Mouse (Mus musculus): ENCODE results near the gene Mymx.
"Not testable (repeated sequence)": the region's sequence is repeated elsewhere in the genome, so short reads cannot be mapped to it uniquely, and the experiment has no call there.

Gene Mymx

GRCm38 (mm10) chr17:45601877-45602304 lies at the start of gene Mymx:
Gene Mymx (minus strand): TSS chr17:45602102.
- DNase-seq = no peak

- DNase-seq = no peak
These were observed 42.3 kb upstream of the Mymx start for GRCm38 (mm10) chr17:45644185-45644584.

DNA sequence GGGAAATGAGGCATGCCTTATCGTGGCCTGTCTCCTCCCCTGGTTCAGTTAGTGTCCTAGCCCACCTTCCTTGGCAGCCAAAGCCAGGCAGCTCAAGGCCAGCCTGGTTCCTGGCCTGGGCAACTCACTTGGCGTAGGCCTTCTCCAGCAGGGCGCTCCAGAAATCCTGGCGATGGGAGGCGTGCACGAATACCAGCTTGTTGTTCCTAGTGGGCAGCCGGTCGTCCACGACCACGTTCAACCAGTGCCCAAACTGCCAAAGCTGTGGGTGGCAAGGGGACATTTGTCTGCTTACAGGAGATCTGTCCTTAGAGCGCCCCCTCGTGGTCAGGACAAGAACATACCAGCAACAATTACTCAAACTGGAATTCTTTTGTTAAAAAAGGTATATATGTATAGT lies 40.8 kb upstream of the Mymx start:
- DNase-seq = peak; percentile 73

GRCm38 (mm10) chr17:45641981-45642380 lies 40.1 kb upstream of the Mymx start:
- no peak for DNase-seq

- no peak for DNase-seq
These were observed 36.8 kb upstream of the Mymx start for GRCm38 (mm10) chr17:45638596-45639295.

DNA sequence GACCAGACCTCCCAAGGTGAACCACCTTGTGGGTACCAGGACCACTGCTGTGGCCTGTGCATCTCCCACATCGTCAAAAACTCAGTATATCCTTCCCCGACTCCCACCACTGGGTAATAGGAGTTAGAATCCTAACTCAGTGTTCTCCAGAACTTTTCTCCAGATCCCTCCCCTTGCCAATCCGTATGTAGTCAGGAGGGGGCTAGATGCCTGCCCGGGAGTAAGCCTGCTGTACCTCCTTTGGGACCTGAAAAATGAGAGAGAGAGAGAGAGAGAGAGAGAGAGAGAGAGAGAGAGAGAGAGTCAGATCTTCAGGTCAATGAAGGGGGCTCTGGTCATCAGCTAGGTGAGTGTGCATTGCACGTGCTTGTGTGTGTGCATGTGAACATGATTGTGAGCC lies 32.1 kb upstream of the Mymx start:
- no peak for DNase-seq

- no peak for DNase-seq
These were observed 30.0 kb upstream of the Mymx start for GRCm38 (mm10) chr17:45631940-45632339.

DNA sequence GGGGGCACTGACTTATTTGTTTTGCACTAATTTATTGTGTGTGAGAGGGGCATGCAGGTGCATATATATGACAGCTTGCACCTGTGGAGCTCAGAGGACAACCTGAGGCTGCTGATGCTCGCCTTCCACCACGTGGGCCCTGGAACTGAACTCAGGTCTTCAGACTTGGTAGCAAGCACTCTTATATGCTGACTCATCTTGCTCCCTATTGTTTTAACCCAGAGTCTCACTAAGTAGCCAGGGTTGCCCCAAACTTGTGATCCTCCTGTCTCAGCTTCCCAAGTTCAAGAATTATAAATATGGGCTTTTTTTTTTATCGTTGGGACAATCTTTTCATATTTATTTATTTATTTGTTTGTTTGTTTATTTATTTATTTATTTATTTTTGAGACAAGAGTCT lies 29.1 kb upstream of the Mymx start:
- no peak for DNase-seq

GRCm38 (mm10) chr17:45629861-45630694 lies 28.2 kb upstream of the Mymx start:
- peak; percentile 67 for DNase-seq

DNA sequence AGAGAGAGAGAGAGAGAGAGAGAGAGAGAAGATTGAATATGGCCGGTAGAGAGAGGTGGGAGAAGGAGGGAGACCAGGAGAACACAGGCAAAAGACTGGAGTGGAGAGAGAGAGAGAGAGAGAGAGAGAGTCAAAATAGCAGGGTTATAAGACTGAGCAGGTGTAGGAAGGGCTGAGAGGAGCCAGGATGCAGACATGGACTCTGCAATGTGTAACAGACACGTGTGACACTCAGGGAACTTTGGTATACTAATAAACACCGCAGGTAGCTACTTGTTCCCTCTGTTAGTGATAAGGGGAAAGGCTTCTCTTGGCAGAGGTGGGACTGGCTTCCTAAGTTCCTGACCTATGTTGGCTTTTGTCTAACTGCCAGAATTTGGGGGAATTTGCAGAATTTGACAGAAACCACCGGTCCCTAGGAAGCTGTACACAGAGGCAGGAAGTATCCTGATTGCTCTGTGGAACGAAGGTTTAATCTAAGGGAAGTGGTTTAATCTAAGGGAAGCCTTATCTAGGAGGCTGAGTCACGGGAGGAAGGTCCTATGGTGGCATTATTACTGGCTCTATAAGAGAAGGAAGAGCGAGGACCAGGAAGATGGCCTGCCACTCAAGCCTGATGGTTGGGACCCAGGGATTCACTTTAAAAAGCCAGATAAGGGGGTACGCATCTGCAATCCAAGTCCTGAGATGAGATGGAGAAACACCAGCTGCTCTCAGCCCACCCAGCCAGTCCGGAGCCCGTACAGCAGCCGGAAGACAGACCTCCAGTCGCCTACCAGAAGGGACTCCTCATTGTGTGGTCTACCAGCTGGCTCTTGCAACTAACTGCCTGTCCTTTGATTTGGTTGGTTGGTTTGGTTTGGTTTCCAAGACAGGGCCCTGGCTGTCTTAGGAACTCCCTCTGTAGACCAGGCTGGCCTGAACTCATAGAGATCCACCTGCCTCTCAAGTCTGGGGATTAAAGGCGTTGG lies 27.3 kb upstream of the Mymx start:
- no peak for DNase-seq

GRCm38 (mm10) chr17:45628160-45628559 lies 26.3 kb upstream of the Mymx start:
- no peak for DNase-seq

DNA sequence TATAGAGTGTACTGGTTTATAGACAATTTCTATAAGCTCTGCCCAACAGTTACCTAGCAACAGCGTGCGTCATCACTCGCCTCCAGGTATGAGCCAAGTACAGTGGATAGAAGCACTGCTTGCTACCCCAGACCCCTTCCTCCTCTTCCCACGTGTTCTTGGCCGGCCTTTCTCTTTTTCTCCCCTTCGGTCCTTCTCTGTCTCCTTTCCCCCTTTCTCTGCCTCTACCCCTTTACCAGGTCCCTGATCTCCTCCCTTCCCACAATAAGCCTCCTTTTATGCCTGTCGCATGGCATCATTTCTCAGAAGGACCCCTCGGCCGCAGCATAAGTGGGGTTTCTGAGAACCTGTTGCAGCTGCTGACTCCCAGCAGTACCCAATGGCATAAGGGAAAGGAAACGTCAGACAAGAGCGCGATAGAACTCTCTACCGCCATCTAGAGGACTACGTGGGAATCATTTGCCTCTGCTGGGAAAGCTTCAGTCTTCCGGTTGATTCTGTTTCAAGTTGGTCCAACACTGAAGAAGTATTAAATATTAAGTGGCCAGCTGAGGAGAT lies 24.8 kb upstream of the Mymx start:
- DNase-seq = peak; percentile 58

GRCm38 (mm10) chr17:45623425-45623824 lies 21.5 kb upstream of the Mymx start:
- not testable (repeated sequence) for DNase-seq

- no peak for DNase-seq
These were observed 17.7 kb upstream of the Mymx start for GRCm38 (mm10) chr17:45619386-45620256.

DNA sequence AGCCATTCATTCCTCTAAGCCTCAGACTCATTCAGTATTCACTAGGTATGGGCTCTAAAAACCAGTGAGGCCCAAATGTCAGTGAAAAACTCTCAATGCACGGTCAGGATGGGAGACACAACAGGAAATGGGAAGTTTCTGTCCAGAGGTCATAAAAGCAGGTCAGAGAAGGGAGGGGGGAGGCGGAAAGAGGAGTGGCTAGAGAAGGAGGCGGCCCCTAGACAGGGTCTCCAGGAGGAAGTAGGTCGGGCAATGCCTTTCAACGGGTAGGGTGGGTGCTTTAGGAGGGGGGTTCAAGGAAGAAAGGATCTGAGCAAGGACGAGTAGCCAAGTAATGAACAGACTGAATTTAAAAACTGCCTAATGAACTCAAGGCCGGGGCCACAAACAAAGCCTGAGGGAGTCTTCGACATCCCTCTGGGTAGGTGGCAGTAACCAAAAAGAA lies 17.1 kb upstream of the Mymx start:
- no peak for DNase-seq

- no peak for DNase-seq
These were observed 15.8 kb upstream of the Mymx start for GRCm38 (mm10) chr17:45617655-45618054.

GRCm38 (mm10) chr17:45616679-45617078 lies 14.8 kb upstream of the Mymx start:
- no peak for DNase-seq

- no peak for DNase-seq
These were observed 14.2 kb upstream of the Mymx start for GRCm38 (mm10) chr17:45616046-45616650.

DNA sequence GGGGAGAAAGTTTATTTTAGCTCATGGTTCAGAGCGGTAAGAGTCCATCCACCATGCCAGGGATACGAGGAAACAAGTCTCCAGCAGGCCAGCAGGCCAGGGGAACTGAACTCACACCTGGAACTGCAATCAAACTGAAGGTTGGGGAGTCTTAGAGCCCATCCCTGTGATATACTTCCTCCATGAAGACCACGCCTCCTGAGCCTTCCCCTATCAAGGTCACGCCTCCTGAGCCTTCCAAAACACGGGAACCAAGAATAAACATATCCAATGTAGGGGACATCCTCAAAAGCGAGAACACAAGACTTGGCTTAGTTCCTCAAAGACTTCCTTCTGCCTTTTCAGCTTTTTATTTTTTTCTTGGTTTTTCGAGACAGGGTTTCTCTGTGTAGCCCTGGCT lies 11.0 kb upstream of the Mymx start:
- no peak for DNase-seq

GRCm38 (mm10) chr17:45612008-45612407 lies 10.1 kb upstream of the Mymx start:
- DNase-seq = no peak
